Mouse (Mus musculus) olfactory bulb, adult 2 months (tissue): ENCODE data around the gene Wdr72. TPM values are rescaled to one million over a fixed set of nuclear protein-coding genes. Genes with fewer than 3 reads are reported as not detected.

Experiments
- H3K27ac ChIP-seq: fragments of 200-500 bp; 2 replicates; pipeline ENCODE4 v1.5.1; 2012; ENCODE audit warnings: low read depth, low read length; ENCODE audit not compliant: insufficient read depth
- H3K4me1 ChIP-seq: fragments of 200-500 bp; 2 replicates; pipeline ENCODE4 v1.6.1; 2012; ENCODE audit warnings: low read length; ENCODE audit not compliant: control insufficient read depth, insufficient read depth
- H3K4me3 ChIP-seq: fragments of 200-500 bp; 2 replicates; pipeline ENCODE4 v1.5.1; 2012; ENCODE audit warnings: mild to moderate bottlenecking, low read depth, low read length, moderate library complexity; ENCODE audit not compliant: insufficient read depth
- CTCF ChIP-seq: fragments of 200-500 bp; IDR thresholded peaks from 2 replicates; pipeline ENCODE4 v1.5.1; 2012; ENCODE audit warnings: low read depth, mild to moderate bottlenecking, low read length, moderate library complexity; ENCODE audit not compliant: insufficient read depth
- POLR2A ChIP-seq: fragments of 200-500 bp; IDR thresholded peaks from 2 replicates; pipeline ENCODE4 v1.6.1; 2012; ENCODE audit warnings: mild to moderate bottlenecking, low read depth, low read length, moderate library complexity; ENCODE audit not compliant: insufficient read depth
- WGBS: fragments of 180-500 bp; shearing (Covaris S2); methylation state at CpG from one replicate; pipeline ENCODE4 v1.1.7; 2018; 5-methylcytosine and 5-hydroxymethylcytosine counted together
- polyA plus RNA-seq: library from polyadenylated mRNA; stranded (reverse); fragments of >200 nt; gene quantifications from 2 replicates; pipeline ENCODE4 v1.2.4, GENCODE M21; 2012; ENCODE audit warnings: low replicate concordance; ENCODE audit not compliant: missing spikeins, insufficient read depth, insufficient read length

The Wdr72 gene
- not detected in 2 replicates for polyA plus RNA-seq

GRCm38 (mm10) chr9:74109761-74110460 lies at the start of gene Wdr72:
Gene Wdr72, plus strand, starts transcription at chr9:74110356.
- 11% methylated on average over 17 of the region's 17 CpGs for WGBS
- no peaks in the 10 kb centered on the region for H3K4me1 ChIP-seq
- no peak within 1 kb of the TSS for H3K27ac ChIP-seq
- H3K4me3 ChIP-seq = no peak within 1 kb of the TSS
- TF ChIP-seq CTCF (no peak), POLR2A (no peak)

DNA sequence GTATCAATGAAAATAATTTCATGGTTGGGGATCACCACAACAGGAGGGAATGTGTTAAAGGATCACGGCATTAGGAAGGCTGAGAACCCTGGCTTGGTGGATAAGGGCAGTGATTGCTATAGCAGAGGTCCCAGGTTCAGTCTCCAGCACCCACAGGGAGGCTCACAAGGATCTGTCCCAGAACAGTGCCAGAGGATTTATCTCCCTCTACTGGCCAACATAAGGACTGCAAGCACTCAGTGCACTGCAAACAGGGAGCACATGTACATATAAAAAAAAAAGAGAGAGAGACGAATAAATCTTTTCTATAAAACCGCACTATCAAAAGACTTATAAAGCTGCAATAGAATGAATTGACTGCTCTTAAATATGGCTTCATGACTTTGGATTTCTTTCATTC lies 43.9 kb upstream of the Wdr72 start:
- no peak overlapping the region for H3K4me3 ChIP-seq
- no peaks in the 10 kb centered on the region for H3K4me1 ChIP-seq
- no peak for TF ChIP-seq POLR2A
- TF ChIP-seq CTCF = no peak
- 89% methylated on average over 3 of the region's 3 CpGs for WGBS
- no peak overlapping the region for H3K27ac ChIP-seq

- TF ChIP-seq CTCF = no peak
- no peak for TF ChIP-seq POLR2A
- H3K4me1 ChIP-seq = no peaks in the 10 kb centered on the region
- H3K4me3 ChIP-seq = no peak overlapping the region
- 31% methylated on average over 10 of the region's 10 CpGs for WGBS
- H3K27ac ChIP-seq = no peak overlapping the region
Observed at GRCm38 (mm10) chr9:74066766-74067165, 43.4 kb upstream of the Wdr72 start.

GRCm38 (mm10) chr9:74075958-74076357 lies 34.2 kb upstream of the Wdr72 start:
- TF ChIP-seq CTCF = no peak
- TF ChIP-seq POLR2A = no peak
- H3K27ac ChIP-seq = no peak overlapping the region
- H3K4me1 ChIP-seq = no peaks in the 10 kb centered on the region
- no peak overlapping the region for H3K4me3 ChIP-seq
- WGBS = 76% methylated on average over 2 of the region's 2 CpGs

GRCm38 (mm10) chr9:74078458-74078857 lies 31.7 kb upstream of the Wdr72 start:
- TF ChIP-seq POLR2A = no peak
- no peak for TF ChIP-seq CTCF
- Histone ChIP-seq H3K27ac (no peak overlapping the region), H3K4me3 (no peak overlapping the region)

DNA sequence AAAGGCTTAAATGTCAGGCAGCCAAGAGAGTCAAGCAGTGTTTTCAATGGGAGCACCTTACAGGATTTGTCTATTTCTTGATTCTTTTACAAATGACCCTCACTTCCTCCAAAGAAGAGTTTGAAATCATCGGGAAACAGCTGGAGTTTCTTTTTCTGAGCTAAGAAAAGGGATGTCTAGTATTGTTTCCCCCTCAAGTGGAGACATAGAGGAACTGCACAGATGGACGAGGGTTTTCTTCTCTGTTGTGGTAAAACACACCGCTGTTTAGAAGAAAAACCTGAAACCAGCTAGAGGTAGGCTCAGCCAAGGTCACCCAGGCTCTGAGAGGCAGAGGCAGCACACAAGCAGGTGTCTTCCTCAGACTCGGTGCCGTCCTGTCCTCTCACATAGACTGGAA lies 29.9 kb upstream of the Wdr72 start:
- WGBS = 34% methylated on average over 5 of the region's 5 CpGs
- Histone ChIP-seq H3K27ac (no peak overlapping the region), H3K4me1 (no peaks in the 10 kb centered on the region), H3K4me3 (no peak overlapping the region)
- TF ChIP-seq CTCF (no peak), POLR2A (no peak)

More at GRCm38 (mm10) chr9:74078458-74078857, 31.7 kb upstream of the Wdr72 start:
- H3K4me1 ChIP-seq = no peaks in the 10 kb centered on the region

DNA sequence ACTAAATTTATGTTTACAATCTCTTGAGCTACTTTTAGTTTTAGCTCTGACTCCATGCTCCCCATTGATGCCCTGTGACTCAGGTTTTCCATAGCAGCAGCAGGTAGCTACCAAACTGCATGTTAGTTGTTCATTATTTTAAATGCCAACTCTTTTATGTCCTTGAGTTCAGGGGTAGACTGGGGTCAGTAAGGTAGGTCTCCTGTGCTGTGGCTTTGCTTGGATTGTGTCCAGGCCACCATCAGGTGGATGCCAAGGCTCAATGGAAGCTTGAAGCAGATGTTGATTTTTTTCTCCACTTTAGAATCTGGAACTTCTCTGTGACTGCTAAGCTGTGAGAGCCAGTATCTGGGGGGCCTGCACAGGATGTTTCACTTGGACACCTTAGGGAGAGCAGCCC lies 8.6 kb upstream of the Wdr72 start:
- no peak for TF ChIP-seq POLR2A
- no peak for TF ChIP-seq CTCF

DNA sequence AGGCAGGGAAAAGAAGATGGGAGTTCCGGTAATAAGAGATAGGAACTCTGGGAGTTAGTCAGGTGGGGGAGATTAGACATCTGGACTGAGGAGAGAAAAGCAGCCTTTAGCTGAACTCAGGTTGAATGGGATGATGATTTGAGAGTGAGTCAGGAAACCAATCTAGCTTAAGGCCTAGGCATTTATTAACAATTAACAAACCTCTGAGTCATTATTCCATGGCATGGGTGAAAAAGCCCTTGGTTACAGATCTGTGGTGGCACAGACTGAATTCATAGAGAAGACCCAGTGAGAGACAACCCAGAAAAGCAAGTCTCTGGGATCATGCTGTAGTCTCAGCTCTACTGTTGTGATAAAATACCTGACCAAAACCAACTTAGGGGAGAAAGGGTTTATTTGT lies 7.5 kb upstream of the Wdr72 start:
- Histone ChIP-seq H3K4me1 (no peaks in the 10 kb centered on the region), H3K27ac (no peak overlapping the region), H3K4me3 (no peak overlapping the region)
- TF ChIP-seq POLR2A (no peak), CTCF (no peak)
- 78% methylated on average over 1 of the region's 1 CpGs for WGBS

More for the DNA sequence above, 8.6 kb upstream of the Wdr72 start:
- H3K27ac ChIP-seq = no peak overlapping the region
- no peak overlapping the region for H3K4me3 ChIP-seq
- no peaks in the 10 kb centered on the region for H3K4me1 ChIP-seq

DNA sequence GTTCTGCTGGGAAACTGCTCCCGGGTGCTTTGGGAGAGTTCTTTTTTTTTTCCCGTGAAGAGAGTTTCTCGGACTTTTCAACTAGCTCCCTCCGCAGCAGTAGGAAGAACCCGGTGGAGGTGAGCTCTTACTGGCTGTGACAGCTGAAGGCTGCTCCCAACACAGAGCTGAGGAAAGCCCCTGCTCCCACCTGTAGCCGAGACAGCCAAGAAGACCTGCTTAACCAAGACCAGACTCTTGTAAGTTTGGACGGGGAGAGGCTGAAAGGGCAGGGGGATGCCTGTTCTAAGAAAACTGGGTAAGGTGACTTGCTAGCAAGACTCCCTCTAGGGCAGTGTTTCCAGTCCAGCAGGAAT lies 283 bp downstream of the Wdr72 start:
- WGBS = 11% methylated on average over 7 of the region's 7 CpGs
- TF ChIP-seq POLR2A = no peak
- TF ChIP-seq CTCF = no peak
- Histone ChIP-seq H3K4me3 (no peak overlapping the region), H3K4me1 (no peaks in the 10 kb centered on the region), H3K27ac (no peak overlapping the region)

DNA sequence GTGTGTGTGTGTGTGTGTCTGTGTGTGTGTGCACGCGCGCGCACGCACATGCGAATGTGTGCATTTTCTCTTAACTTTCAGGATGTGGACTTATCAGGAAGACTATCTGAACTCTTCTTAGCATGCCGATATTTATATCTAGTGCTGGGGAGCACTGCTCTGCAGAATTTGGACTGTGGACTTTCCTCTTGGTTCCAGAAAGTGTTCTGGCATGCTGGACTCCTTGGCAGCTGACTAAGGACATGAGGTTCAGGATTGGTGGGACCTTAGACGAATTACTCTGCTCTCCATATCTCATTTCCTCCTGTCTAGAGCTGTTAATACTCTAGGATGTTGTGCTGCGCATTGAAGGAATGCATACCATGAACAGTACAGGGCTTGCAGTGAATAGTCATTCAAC lies 2.4 kb downstream of the Wdr72 start:
- WGBS = 94% methylated on average over 9 of the region's 9 CpGs
- H3K4me3 ChIP-seq = no peak overlapping the region

More for the DNA sequence above, 2.4 kb downstream of the Wdr72 start:
- TF ChIP-seq POLR2A = no peak
- no peak for TF ChIP-seq CTCF
- H3K4me1 ChIP-seq = no peaks in the 10 kb centered on the region
- H3K27ac ChIP-seq = no peak overlapping the region
